Mouse (Mus musculus): Measurements from ENCODE around the gene Adamts8. TPM values are rescaled to one million over a fixed set of nuclear protein-coding genes. Genes with fewer than 3 reads are reported as not detected.

Gene Adamts8
- total RNA-seq, 2 experiments from 2014 or later = not detected

DNA sequence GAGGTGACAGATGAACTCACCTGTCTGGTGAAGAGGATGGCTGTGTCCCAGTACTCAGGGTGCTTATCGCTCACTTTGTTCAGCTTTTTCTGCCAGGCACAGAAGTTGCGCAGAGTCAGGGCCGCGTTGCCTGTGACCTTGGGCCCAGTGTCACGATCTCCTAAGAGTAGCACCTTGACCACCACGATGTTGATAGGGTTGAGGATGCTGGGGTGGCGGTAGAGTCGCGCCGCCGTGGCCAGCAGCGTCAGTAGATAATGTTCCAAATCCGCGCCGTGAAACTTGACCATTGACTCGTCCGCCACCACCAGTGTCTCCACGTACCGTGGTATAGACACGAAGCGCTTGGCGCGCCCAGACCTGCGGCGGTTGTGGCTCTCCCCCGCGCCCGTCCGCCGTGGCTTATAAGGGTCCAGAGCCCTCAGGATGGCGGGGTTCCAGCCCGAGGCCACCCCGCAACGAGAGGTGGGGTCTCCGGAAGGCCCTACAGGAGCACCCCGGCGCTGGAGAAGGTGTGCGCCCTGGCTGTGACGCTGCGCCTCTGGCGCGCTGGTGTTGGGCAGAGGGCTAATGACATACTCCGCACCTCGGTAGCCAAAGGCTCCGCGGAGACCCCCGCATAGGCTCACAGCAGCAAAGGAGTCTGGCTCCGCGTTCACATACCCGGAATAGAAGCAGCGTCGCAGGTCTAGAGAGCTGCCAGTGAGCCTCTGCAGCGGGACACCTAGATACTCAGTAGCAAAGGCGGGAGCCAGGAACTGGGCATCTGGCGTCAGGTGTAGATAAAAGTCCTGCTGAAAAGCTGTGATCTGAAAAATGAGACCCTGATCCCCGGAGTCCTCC is 20.9 kb upstream of the Adamts8 start:
- ATAC-seq (ENCODE audit: poor library complexity, severe bottlenecking) = no peak

DNA sequence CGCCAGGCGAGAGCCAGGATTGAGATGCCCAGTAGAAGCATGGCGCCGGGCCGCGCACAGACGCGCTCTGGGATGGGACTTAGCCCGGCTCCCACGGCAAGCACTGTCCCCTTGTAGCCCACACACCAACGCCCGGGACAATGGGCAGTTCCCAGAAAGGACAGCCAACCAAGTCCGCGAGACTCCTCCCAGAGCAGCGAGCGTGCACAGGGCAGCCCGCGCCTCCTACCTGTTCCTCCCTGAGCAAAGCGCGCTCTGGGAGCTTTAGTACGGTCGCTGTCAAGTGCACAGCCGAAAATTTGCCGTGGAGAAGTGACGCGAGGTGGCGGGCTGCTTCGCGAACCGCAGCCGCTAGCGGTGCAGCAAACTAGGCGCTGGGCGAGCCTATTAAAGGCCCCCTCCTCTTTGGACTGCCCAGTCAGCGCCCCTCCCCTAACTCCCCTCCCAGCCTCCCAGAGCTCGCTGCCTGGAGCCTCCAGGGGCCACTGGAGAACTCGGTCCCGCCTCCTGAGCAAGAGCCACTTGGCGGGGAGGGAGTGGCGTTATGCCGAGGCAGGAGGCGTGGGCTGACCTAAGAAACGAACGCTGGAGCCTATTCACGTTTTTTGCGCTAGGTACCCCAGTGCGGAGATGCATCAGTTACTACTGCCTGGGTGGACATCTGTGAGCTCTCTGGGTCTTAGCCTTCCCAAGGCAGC is 20.0 kb upstream of the Adamts8 start, which contains the start of gene Adamts15:
TSS of gene Adamts15 (minus strand) at position 256 of the 698 bp plus-strand sequence.
- no peak for ATAC-seq (ENCODE audit: poor library complexity, severe bottlenecking)

DNA sequence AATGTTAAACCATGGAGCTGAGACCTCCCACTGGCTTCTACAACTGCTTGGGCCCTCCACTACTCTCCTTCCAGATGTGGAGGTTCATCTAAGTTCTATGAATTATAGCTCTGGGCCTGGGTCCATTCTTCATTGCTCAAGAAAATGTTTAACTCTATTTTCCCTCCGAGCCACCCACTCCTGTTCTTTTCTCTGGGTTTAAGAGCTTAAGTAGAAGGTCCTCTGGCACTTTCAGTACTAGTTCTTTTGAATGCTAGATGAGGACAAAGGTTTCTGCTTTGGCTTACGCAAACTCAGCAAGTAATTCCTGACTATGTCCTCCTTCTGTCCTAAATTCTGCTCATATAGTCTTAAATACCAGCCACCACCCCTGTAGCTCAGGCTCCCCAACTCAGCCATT is 13.6 kb upstream of the Adamts8 start:
- ATAC-seq (ENCODE audit: poor library complexity, severe bottlenecking) = no peak

DNA sequence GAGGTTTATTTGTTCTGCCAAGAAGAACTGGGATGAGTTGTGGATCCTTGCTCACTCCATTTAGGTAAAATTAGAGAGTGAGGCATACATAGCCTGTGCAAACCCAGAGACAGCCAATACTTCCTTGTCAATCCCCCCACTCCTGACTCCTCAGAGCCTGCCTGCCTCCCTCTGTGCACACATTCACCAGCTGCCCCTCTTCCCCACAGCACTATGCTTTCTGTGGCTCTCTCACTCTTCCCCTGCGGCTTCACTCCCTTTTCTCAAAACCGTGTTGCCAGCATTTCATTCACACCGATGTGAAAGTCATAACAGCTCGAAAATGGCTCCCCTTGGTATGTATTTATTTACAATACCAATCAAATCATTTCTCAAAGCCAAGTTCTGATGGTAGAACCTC is 10.0 kb upstream of the Adamts8 start:
- no peak for ATAC-seq (ENCODE audit: poor library complexity, severe bottlenecking)

DNA sequence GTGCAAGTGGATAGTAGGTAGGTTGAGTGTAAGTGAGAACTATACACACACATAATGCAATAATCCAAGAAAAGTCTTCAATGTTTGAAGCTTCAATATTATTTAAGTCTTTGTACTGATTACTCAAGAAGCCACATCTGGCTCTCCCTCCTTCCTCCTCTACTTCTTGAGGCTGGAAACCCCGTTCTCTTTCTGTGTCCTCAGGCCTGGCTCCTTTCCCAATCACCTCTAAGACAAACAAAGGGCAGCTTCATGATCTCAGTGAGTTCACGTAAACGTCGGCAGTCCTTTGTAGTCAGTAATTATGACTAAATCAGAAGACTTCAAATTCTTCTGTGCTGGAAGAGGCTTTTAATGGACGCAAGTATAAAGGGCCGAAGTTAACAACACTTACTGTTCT is 7.5 kb upstream of the Adamts8 start:
- no peak for ATAC-seq (ENCODE audit: poor library complexity, severe bottlenecking)

DNA sequence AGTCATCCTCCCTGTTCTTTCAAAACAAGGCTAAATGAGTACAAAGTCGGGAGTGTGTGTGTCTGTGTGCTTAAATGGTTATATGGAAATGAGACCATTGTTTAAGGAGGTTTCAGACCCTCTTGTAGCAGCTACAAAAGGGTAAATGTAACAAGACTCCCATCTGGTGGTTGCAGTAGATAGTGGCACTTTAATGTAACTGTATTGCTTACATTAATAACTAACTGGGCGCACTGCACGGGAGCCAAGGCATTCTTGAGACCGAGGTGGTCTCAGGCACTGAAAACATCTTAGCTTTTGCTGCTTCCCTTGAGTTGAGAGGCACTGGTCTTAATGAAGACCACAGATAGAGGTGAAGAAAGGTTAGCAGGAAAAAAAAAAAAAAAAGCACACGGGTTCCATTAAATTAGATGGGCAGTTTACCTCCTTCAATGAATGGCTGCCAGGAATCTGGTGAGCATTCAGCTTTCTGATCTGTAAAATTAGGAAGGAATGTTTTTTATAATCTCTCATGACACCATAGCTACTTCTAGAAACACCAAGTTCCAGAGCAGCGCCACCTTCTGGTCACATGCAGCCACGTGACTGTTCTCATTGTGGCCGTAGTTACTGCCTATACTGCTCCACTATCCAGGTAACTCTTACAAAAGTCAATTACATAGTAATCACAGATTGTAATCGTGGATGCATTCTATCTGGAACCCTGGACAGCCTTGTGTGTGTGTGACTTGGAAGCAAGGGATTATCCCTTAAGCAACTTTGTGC is 5.5 kb upstream of the Adamts8 start:
- ATAC-seq (ENCODE audit: poor library complexity, severe bottlenecking) = no peak

DNA sequence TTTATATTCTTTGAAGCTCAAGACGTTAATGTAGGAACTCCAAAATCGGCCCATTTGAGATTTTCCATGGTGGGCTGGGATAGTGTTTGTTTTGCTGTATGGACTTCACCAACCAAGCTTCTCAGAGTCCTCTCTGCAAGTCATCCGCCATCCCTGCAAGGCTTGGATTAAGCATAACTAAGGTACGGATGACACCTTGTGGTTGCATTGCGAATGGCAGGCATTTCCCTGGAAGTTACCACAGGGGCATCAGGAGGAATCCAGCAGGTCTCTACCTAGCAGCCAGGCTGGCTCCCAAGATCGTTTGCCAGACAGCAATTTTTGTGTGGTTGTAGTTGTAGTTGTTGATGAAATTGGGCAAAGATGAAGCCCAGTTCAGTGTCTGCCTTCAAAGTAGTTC is 2.0 kb upstream of the Adamts8 start:
- peak; percentile 80 for ATAC-seq (ENCODE audit: poor library complexity, severe bottlenecking)

DNA sequence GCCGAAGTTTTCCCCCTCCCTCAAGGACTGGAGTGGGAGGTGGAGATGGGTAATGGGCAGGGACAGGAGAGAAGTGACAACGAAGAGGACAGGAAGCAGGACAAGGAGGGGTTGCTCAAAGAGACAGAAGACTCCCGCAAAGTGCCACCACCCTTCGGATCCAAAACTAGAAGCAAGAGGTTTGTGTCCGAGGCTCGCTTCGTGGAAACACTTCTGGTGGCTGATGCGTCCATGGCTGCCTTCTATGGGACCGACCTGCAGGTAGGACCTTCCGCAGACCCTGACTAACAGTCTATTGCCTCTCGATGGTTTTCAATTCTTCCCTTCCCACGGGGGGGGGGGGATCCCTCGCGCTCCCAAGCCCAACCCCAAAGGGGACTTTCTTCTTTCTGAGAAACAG is 979 bp downstream of the Adamts8 start:
- ATAC-seq (ENCODE audit: poor library complexity, severe bottlenecking) = no peak

DNA sequence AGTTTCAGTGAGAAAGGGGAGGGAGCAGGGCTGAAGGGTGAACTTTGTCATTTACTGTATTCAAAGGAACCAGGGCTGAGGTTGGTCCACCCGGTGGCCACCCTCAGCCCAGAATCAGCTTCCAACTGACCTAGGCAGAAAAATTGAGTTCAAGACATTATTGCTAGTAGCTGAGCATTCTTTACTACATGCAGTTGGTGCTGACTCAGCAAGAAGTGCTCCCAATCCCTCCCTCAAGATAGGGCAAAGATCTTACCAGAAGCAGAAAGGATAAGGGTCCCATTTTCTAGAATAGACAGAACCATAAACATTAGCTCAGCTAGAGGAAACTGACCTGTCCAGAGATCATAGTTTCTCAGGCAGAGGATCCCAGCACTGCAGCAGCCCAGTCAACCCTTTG is 1.9 kb downstream of the Adamts8 start:
- ATAC-seq (ENCODE audit: poor library complexity, severe bottlenecking) = no peak

DNA sequence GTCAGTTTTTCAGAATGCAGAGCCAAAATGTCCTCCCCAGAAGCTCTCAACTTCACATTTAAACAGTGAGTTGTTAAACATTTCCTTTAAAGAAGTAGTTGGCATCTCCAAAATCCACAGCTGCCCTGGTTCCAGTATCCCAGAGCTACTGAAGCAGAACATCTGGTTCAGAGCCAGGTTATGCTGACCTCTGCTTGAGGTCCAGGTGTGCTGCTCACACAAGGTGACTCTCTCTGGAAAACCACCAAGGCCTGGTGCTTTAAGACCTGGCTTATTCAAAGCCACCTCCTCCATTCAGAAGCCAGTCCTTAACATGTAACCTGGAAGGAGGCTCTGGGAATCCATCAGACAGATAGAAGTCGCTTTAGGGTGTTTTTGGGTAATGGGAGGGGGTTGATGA is 2.9 kb downstream of the Adamts8 start:
- no peak for ATAC-seq (ENCODE audit: poor library complexity, severe bottlenecking)

DNA sequence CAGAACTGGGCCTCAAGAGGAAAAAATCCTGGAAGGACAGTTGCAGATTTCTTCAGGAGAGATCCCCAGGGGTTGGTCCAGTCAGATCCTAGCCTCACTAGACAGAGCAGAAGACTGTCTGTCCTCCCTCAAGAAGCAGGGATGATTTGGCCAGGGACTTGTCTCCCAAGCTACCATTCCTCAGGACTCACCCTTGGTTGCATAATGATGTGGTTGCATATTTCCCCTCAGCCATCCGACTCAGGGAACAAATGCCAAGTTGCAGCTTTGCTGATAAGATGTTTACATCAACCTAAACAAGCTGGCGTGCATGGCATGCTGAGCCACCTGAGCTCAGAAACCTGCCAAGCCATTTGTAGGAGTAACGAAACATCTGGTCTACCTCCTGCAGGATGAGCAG is 7.1 kb downstream of the Adamts8 start:
- no peak for ATAC-seq (ENCODE audit: poor library complexity, severe bottlenecking)

DNA sequence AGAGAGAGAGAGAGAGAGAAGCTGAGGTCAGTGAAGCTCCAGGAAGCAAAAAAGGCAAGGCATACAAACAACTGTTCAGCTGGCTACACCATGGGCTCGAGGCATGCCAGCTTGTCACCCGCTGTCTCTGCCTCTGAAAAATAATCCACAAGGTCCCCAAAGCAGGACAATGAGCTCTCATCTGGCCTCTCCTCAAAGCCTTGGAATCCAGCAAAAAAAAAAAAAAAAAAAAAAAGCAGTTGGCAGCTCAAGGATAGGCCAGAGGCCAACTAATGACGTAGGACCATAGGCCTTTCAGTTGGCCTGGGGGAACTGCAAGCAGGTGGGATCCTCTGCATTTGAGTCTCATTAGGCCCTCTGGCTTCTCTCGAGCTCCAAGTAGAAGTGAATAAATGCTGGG is 7.6 kb downstream of the Adamts8 start:
- ATAC-seq (ENCODE audit: poor library complexity, severe bottlenecking) = no peak

DNA sequence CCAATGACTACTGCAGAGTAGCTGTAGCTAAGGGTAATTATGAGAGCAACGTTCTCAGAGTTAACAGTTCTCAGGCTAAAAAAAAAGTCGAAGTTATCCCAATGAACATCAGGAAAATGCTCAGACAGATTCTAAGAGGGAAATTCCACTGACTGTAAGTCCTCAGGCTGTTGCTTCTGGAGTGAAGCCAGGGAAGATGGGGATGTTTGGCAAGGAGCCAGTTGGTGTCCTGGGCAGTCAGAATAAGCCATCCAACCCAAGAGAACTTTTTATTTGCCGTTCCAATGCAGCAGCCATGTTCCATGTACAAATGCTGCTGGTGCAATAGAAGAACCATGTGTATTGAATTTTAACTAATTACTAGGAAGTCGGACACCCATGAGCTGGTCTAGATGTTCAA is 8.2 kb downstream of the Adamts8 start:
- no peak for ATAC-seq (ENCODE audit: poor library complexity, severe bottlenecking)

DNA sequence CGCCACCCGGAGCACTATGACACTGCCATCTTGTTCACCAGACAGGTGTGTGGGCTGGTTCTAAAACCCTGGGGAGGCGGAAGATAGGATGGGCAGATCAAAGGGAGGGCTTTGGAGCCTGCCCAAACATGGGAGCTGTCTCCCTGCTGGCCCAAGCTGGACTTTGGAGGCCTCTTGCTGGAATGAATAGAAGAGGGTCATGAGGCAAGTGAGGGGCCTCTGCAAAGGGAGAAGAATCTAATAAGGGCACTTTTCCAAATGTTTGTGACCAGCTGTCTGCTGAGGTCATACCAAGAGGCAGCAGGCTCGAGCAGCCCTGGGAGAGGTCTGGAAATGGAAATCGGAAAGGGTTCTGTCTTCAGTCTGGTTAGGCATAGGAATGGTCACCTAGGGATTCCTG is 9.1 kb downstream of the Adamts8 start:
- no peak for ATAC-seq (ENCODE audit: poor library complexity, severe bottlenecking)

DNA sequence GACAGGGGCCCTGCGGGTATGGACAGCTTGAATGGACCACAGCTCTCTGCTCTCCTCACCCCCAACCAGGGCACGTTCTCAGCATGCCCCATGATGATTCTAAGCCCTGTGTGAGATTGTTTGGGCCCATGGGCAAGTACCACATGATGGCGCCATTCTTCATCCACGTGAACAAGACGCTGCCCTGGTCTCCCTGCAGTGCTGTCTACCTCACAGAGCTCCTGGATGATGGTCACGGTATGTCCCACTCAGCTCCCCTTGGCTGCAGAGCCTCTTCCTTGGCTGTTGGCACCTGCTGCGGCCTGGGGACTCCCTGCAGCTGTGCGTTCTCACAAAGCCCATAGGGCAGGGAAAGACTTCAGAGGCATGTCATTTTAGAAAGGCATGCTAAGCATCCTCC is 10.9 kb downstream of the Adamts8 start:
- no peak for ATAC-seq (ENCODE audit: poor library complexity, severe bottlenecking)

DNA sequence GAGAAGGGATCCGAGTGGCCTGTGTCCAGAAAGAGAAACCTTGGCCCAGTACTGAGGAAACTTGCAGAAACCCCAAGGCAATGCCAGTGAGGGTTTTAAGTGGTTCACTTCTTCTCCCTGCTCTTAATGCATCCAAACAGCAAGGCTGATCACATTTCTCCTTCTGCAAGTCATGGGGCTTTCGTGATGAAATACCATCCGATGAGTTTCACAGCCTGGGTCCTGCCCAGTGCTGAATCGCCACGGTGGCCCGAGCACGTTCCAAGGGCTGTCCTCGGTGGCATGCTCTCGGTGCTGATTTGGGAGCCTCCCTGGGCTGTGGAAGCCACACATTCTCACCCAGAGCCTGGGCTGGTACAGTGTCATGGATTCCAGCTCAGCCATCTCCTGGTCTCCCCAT is 12.9 kb downstream of the Adamts8 start:
- no peak for ATAC-seq (ENCODE audit: poor library complexity, severe bottlenecking)

DNA sequence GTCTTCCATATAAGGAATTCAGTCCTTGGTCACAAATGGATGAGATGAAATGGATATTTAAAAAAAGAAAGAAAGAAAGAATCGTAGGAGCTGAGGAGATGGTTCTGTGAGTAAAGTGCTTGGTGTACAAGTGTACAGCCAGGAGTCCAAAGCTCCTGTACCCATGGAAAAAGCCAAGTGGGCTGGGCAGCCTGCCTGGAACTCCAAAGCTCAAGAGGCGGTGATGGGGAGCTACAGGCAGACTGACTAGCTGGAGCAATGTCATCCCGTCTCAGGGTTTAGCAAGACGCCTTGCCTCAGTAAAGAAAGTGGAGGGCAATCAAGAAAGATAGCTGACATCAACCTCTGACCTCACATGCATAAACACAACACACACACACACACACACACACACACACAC is 21.4 kb downstream of the Adamts8 start:
- no peak for ATAC-seq (ENCODE audit: poor library complexity, severe bottlenecking)

DNA sequence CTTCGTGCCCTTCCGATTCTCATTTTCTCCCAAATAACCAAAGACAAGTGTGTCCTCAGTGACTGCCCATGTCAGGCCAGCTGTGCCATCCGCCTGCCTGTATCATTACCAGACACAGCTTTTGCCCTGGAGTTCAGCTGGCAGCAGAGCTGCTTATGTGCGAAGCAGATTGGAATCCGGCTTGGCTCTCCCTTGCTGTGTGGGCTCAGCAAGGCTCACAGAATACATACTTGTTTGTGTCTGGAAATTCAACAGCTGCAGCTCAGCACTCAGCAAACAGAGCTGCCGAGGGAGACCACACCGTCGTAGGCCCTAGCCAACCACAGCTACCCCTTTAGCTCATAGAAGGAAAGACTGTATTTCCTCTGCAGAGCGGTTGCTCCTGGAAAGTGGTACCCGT is 22.3 kb downstream of the Adamts8 start:
- no peak for ATAC-seq (ENCODE audit: poor library complexity, severe bottlenecking)

DNA sequence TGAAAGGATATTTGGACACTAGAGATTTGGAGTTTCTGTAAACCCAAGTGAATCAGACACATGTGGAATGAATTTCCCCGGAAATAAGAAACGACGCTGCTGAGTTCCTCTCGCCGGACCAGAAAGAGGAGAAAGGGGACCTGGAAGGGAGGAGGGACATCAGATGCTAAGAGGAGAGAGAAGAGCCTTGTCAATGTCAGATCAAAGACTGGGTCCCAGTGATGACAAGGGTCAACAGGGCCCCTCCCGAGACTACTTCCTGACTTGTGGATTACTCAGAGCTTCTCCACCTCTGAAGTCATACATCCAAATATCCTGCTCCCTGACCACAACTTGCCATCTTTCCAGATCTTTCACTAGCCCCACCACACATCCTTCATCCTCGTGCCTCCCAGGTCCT is 24.5 kb downstream of the Adamts8 start:
- no peak for ATAC-seq (ENCODE audit: poor library complexity, severe bottlenecking)

DNA sequence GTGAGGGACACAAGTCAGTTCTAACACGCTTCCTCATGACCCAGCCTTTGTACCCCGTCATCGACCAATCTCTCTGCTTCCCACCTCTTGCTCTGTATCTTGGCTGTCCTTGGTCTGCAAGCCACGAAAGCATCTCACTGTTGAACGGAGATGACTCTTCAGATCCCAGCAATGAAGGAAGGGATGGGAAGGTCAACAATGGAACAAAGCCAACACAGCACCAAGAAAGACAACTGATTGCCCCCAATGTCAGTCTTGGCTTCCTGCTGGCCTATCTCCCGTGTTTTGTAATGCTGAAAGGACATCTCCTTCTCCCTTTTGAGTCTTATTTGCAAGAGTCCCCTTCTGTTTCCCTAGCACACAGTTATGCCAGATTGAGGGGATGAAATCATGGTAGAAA is 25.8 kb downstream of the Adamts8 start:
- no peak for ATAC-seq (ENCODE audit: poor library complexity, severe bottlenecking)

DNA sequence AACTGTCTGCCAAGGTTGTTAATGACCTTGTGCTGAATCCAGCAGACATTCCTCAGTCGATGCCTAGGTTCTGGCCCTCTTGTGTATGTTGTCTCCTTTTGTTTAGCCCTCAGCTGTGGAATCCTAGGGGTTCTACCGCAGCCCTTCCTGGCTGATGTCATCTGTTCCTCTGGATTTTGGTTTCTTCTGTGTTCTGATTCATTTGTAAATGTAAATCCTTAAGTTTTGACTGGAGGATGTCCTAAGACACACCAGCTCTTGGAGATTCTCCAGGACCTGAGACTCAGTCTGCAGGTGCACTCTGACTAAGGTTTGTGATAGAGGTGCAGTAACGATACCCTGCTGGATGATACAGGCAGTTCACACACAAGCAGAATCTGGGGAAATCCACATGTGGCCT is 27.6 kb downstream of the Adamts8 start:
- no peak for ATAC-seq (ENCODE audit: poor library complexity, severe bottlenecking)

DNA sequence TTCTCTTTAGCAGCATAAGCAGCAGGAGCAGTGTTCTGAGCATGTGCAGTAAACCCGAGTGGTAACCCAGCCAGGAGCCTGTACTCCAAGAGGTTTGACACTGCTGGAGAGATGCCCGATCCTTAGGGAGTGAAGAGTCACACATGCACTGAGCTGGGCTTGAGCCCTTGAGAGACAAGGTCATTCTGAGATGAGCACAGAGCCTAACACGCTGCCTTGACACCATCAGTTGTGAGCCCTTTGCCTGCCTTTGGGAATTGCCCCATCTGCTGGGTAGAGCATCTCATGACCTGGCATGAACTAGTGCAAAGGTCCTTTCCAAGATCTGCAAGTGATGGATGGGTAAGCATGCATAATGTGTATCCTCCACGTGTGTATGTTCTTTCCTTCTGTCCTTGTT is 29.6 kb downstream of the Adamts8 start:
- ATAC-seq (ENCODE audit: poor library complexity, severe bottlenecking) = no peak
